Mouse (Mus musculus): Measurements from ENCODE around the gene Vamp2. TPM values are rescaled to one million over a fixed set of nuclear protein-coding genes. Genes with fewer than 3 reads are reported as not detected.

Gene Vamp2
- polyA plus RNA-seq, 1 experiment from 2014 or later = 282 TPM

DNA sequence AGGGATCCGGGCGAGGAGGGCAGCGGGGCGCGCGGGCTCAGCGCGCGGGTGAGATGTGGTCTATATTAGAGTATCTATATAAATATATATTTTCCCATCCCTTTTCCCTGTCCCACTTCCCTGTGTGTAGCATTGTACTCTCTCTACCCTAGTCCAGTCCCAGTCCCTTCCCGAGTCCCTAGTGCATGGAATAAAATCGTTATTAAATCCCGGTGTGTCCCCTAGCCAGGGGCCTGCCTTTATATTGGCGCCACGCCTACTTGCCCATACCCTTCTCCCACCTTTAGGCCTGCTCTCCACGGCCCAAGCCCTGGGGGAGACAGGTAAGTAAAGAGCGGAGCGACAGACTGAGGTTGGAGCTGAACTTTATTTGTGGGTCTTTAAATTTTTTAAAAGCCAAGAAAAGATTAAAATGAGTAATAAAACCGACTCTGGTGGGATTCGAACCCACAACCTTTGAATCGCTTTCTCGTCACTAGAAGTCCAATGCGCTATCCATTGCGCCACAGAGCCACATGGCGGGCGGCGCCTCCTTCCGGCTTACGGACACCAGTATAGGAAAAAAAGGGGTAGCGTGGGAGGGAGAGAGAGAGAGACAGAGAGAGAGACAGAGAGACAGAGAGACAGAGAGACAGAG, 34.9 kb downstream of the Vamp2 start:
- under 1% methylated on average over 29 of the region's 29 CpGs for WGBS
- Histone ChIP-seq H3K9me3 (no peaks in the 10 kb centered on the region), H3K4me1 (replicated peaks) (peaks cover 47% of the 10 kb centered on the region), H3K4me2 (peak overlapping the region; percentile 98), H3K27me3 (peaks cover 34% of the 10 kb centered on the region), H3K9ac (peak overlapping the region; percentile 80), H3K27ac (replicated peaks) (peak overlapping the region; percentile 72), H3K36me3 (no peaks in the 10 kb centered on the region), H3K4me3 (peak overlapping the region; percentile 84)
- ATAC-seq (ENCODE audit: low read depth) = peak; percentile 4; the same call in 1 of the 2 replicates

DNA sequence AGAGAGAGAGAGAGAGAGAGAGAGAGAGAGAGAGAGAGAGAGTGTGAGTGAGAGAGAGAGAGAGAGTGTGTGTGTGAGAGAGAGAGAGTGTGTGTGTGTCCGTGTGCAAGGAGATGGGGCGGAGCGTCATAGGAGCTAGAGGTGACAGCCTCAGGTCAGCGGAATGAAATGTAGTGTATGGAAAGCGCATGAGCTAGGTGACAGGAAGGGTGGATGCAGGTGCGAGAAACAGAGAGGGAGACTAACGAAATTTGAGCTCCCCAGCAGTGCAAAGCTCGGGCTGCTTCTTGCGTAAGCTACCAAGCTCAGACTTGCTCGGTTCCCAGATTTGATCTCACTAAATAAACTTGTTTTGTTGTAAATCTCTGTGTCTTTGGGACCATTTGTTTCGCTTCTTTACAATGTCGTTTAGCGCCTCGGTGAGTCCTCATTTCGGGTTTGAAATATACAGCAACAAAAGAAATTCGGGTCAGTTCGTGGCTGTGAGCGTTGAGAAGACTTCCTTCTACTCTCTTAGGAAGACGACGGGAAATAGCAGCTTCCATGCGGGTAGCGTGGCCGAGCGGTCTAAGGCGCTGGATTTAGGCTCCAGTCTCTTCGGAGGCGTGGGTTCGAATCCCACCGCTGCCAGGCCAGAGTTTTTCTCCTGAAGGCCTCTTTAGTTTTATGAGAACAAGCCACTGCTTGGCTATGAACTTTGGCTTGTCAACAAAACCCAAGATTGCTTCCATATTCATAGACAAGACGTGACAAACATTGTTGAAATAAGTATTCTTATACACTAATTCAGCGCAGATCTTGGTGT, 35.6 kb downstream of the Vamp2 start:
- peak; percentile 58 for ATAC-seq (ENCODE audit: low read depth)
- Histone ChIP-seq H3K4me3 (peak overlapping the region; percentile 84), H3K4me2 (peak overlapping the region; percentile 98), H3K4me1 (replicated peaks) (peaks cover 46% of the 10 kb centered on the region), H3K9ac (peak overlapping the region; percentile 80), H3K27ac (replicated peaks) (peak overlapping the region; percentile 79), H3K9me3 (no peaks in the 10 kb centered on the region), H3K36me3 (no peaks in the 10 kb centered on the region), H3K27me3 (peaks cover 34% of the 10 kb centered on the region)
- under 1% methylated on average over 31 of the region's 31 CpGs for WGBS

DNA sequence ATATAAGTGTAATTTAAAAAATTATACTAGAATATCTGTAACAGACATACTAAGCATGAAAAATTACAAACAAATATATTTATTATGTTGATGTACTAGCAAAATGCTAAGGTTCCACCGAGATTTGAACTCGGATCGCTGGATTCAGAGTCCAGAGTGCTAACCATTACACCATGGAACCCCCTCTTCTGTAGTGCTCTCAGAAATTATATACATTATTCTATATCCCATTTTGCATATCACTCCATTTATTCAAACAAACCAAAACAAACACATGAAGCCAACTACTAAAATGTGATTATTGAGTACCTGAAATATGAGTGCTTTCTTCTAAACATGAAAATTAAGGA, 36.2 kb downstream of the Vamp2 start:
- H3K27me3 ChIP-seq = peaks cover 30% of the 10 kb centered on the region
- WGBS = 0% methylated on average over 3 of the region's 3 CpGs
- ATAC-seq (ENCODE audit: low read depth) = peak; percentile 57
- H3K9me3 ChIP-seq = no peaks in the 10 kb centered on the region
- no peak overlapping the region for H3K27ac ChIP-seq (replicated peaks)
- H3K4me2 ChIP-seq = peak overlapping the region; percentile 98
- H3K4me1 ChIP-seq (replicated peaks) = peaks cover 40% of the 10 kb centered on the region
- H3K9ac ChIP-seq = no peak overlapping the region
- no peaks in the 10 kb centered on the region for H3K36me3 ChIP-seq
- peak overlapping the region; percentile 84; the same call in 1 of the 2 replicates for H3K4me3 ChIP-seq

DNA sequence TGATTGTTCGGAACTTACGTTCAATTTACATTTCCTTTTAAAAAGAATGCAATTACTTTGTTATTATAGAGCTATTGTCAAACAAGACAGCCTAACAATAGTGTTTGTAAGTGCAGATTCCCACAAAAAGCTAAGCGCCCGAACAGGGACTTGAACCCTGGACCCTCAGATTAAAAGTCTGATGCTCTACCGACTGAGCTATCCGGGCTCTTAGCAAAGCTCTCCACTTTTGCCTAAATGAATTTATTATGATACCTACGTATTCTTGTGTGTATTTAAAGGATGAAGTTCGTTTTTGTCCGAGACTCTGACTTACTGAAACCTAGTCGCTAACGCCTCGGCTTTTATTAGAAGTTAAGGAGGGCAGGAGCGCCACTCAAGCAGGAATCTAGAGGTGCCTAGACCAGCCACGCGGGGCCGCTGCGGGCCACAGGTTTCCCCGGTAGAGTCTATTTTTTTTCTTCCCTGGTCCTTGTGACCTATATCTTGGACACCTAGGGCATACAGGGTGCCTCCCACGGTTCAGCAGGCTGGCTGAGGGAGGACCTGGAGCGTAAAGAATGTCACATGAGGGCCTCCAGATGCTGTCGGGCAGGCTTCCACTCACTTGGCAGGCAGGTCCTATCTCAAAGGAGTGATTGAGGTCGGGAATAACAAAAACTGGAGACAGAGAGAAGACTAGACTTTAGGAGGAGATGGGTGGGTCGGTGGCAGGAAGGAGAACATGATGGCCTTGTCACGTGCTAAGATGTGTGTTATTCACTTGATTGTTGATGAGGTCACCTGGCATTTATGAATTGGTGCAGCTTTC, 37.0 kb downstream of the Vamp2 start:
- Histone ChIP-seq H3K9me3 (no peaks in the 10 kb centered on the region), H3K4me3 (peak overlapping the region; percentile 56), H3K9ac (peak overlapping the region; percentile 71), H3K27me3 (peaks cover 27% of the 10 kb centered on the region), H3K4me2 (peak overlapping the region; percentile 82), H3K36me3 (no peaks in the 10 kb centered on the region), H3K27ac (replicated peaks) (peak overlapping the region; percentile 68), H3K4me1 (replicated peaks) (peaks cover 32% of the 10 kb centered on the region)
- ATAC-seq (ENCODE audit: low read depth) = peak; percentile 41
- WGBS = under 1% methylated on average over 24 of the region's 24 CpGs

DNA sequence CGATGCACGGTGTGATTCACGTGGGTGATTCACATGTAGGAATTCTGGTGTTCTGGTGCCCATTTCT, 37.4 kb downstream of the Vamp2 start, which contains the start of gene Aloxe3:
TSS of gene Aloxe3 (plus strand) at position 45 of the 67 bp plus-strand sequence.
- Histone ChIP-seq H3K9me3 (no peaks in the 10 kb centered on the region), H3K36me3 (no peaks in the 10 kb centered on the region), H3K9ac (peak within 1 kb of the TSS; percentile 71), H3K4me3 (peak within 1 kb of the TSS; percentile 56), H3K27me3 (peaks cover 22% of the 10 kb centered on the region), H3K4me1 (replicated peaks) (peaks cover 29% of the 10 kb centered on the region), H3K4me2 (peak within 1 kb of the TSS; percentile 82), H3K27ac (replicated peaks) (peak within 1 kb of the TSS; percentile 68)
- 7% methylated on average over 3 of the region's 3 CpGs for WGBS
- no peak for ATAC-seq (ENCODE audit: low read depth)

DNA sequence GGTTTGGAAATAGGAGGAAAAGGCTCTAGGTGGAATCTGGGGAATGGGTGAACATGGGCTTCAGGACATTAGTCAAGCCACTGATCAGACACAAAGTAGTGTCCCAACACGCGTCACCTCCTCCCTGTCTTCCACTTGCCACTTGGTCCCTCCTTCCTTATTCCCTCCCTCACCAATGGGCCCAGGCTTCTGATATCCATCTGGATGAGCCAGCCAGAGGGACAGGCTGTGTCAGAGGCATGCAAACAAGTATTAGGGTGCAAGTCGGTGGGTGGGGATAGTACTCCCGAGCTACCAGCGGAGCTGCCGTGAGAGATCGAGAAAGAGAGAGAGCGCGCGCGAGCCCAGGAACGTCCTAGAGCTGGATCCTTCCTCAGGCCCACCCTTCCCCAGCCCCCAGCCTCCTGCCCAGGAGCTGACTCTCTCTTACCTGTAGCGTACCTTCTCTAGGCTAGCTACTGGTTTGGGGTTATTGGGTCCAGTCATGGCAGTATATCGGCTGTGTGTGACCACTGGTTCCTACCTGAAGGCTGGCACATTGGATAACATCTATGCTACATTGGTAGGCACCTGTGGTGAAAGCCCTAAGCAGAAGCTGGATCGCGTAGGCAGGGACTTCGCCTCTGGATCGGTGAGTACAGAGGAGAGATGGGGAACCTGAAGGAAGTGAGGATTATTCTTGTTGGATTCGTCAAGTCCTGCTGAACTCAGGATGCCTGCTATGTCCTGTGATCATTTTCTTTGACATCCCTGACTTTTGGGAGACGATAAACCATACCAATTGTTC, 37.8 kb downstream of the Vamp2 start:
- no peaks in the 10 kb centered on the region for H3K36me3 ChIP-seq
- H3K27ac ChIP-seq (replicated peaks) = peak overlapping the region; percentile 68
- ATAC-seq (ENCODE audit: low read depth) = no peak
- H3K9me3 ChIP-seq = no peaks in the 10 kb centered on the region
- 12% methylated on average over 20 of the region's 20 CpGs for WGBS
- peaks cover 24% of the 10 kb centered on the region for H3K4me1 ChIP-seq (replicated peaks)
- H3K9ac ChIP-seq = peak overlapping the region; percentile 71
- peak overlapping the region; percentile 56 for H3K4me3 ChIP-seq
- H3K27me3 ChIP-seq = peaks cover 18% of the 10 kb centered on the region
- H3K4me2 ChIP-seq = peak overlapping the region; percentile 82

DNA sequence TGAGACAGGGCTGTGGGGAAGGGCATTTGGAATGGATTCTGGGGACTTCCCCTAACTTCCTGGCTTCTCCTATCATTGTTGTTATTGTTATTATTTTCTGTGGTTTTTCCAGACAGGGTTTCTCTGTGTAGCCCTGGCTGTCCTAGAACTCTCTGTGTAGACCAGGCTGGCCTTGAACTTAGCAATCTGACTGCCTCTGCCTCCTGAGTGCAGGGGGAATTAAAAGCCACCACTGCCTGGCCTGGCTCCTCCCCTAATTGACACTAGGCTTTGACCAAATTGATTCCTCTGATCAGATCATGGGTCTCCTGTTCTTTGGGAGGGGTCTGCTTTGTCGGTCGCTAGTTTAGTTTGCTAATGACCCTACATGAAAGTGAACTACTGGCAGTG, 38.4 kb downstream of the Vamp2 start:
- peaks cover 18% of the 10 kb centered on the region for H3K4me1 ChIP-seq (replicated peaks)
- peak overlapping the region; percentile 56; the same call in 1 of the 2 replicates for H3K4me3 ChIP-seq
- 40% methylated on average over 2 of the region's 2 CpGs for whole genome bisulfite sequencing
- no peaks in the 10 kb centered on the region for H3K9me3 ChIP-seq
- H3K9ac ChIP-seq = no peak overlapping the region; the same call in 1 of the 2 replicates
- H3K27ac ChIP-seq (replicated peaks) = no peak overlapping the region
- peaks cover 15% of the 10 kb centered on the region for H3K27me3 ChIP-seq
- peak overlapping the region; percentile 82 for H3K4me2 ChIP-seq
- H3K36me3 ChIP-seq = no peaks in the 10 kb centered on the region
- ATAC-seq (ENCODE audit: low read depth) = no peak

DNA sequence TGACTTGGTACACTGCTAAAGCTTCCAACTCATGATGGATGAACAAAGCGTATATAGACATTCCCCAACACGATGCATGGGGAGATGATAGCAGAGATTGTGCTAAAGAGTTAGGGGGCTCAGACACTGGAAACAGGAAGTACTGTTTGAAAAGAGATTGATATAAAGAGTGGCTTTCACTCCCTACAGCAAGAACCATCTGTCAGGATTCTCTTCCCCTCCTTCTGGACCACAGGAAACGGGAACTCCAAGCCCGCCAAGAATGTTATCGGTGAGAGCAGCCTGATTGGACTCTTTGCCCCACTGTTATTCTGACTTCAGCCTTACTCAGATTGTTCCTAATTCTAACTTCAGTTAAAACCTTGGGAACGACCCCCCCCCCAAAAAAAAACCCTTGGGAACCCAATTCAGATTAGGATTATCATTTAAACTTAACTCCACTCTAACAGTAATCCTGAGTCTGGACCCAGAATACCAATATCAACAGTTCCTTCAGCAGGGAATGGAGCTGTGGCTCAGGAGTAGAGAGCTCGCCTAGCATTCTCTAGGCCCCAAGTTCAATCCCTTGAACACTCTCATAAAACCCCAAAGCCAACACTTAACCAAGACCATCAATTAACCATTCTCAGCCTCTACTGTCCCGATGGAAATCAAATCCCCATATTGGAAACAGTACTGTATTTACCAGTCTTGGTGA, 40.3 kb downstream of the Vamp2 start:
- Histone ChIP-seq H3K4me1 (replicated peaks) (peaks cover 17% of the 10 kb centered on the region), H3K9me3 (no peaks in the 10 kb centered on the region), H3K4me3 (no peak overlapping the region), H3K36me3 (no peaks in the 10 kb centered on the region), H3K4me2 (no peak overlapping the region), H3K27ac (replicated peaks) (no peak overlapping the region), H3K27me3 (peaks cover 29% of the 10 kb centered on the region), H3K9ac (no peak overlapping the region)
- WGBS = 78% methylated on average over 8 of the region's 8 CpGs
- no peak for ATAC-seq (ENCODE audit: low read depth)

DNA sequence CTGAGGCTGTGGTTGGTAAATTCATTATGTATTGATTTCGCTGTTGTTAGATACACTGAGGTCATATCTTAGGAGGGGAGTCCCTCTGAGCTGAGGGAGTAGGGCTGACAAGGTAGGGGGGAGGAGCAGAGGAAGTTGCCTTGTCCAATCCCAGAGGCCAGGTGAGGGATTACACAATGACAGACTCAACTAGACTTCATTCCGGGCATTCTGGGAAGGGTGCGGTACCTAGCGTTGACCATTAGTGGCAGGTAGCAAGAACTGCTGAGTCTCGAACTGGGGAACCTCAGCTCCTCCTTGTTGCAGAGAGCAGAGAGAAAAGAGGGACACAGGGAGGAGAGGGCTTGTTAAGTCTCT, 45.3 kb downstream of the Vamp2 start:
- WGBS = 16% methylated on average over 5 of the region's 5 CpGs
- Histone ChIP-seq H3K4me1 (replicated peaks) (peaks cover 14% of the 10 kb centered on the region; the same call in 1 of the 2 replicates), H3K27ac (replicated peaks) (no peak overlapping the region), H3K9ac (peak overlapping the region; percentile 61; the same call in 1 of the 2 replicates), H3K4me3 (peak overlapping the region; percentile 44), H3K9me3 (no peaks in the 10 kb centered on the region), H3K4me2 (peak overlapping the region; percentile 72), H3K36me3 (no peaks in the 10 kb centered on the region), H3K27me3 (peaks cover 24% of the 10 kb centered on the region)
- no peak for ATAC-seq (ENCODE audit: low read depth)

DNA sequence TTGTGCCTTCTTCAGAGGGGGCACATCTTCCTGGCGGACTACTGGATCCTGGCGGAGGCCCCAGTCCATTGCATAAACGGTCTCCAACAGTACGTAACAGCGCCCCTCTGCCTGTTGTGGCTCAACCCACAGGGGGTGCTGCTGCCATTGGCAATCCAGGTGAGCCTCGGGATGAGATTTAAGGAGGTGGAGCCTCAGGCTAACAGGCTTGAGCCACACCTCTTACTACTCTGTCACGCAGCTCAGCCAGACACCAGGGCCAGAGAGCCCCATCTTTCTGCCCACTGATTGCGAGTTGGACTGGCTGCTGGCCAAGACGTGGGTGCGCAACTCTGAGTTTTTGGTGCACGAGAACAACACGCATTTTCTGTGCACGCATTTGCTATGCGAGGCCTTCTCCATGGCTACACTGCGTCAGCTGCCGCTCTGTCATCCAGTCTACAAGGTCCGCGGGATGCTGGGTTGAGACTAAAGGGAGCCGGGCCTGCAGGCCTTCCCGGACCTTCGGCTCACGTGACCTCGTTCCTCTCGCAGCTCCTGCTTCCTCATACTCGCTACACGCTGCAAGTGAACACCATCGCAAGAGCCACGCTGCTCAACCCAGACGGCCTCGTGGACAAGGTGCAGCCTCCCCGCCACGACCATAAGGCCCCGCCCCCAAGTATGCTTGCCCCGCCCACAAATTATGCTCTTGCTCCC, 45.8 kb downstream of the Vamp2 start:
- Histone ChIP-seq H3K27me3 (peaks cover 24% of the 10 kb centered on the region), H3K9ac (peak overlapping the region; percentile 61), H3K36me3 (no peaks in the 10 kb centered on the region), H3K9me3 (no peaks in the 10 kb centered on the region), H3K4me2 (peak overlapping the region; percentile 72), H3K4me1 (replicated peaks) (peaks cover 14% of the 10 kb centered on the region; the same call in 1 of the 2 replicates), H3K4me3 (peak overlapping the region; percentile 44), H3K27ac (replicated peaks) (no peak overlapping the region; the same call in 1 of the 2 replicates)
- 3% methylated on average over 34 of the region's 34 CpGs for WGBS
- ATAC-seq (ENCODE audit: low read depth) = peak; percentile 70

DNA sequence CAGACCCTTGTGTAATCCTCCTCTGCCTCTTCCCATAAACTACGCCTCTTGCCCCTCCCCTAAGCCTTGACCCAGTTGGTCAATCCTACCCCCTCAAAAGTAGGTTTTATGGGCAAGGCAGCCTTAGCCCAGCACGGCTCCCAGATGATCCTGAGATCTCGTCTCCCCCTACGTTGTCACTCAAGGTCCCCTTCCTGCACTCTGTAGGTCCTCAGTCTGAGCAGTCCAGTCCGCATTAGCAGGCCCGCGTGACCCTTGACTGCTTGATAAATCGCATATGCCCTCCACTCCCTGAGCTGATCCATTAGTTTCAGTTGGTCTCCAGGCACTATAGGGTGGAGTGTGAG, 46.3 kb downstream of the Vamp2 start:
- ATAC-seq (ENCODE audit: low read depth) = peak; percentile 41
- Histone ChIP-seq H3K27me3 (peaks cover 24% of the 10 kb centered on the region), H3K9ac (peak overlapping the region; percentile 61), H3K9me3 (no peaks in the 10 kb centered on the region), H3K27ac (replicated peaks) (no peak overlapping the region), H3K4me3 (peak overlapping the region; percentile 44), H3K4me2 (peak overlapping the region; percentile 72), H3K36me3 (no peaks in the 10 kb centered on the region), H3K4me1 (replicated peaks) (peaks cover 14% of the 10 kb centered on the region; the same call in 1 of the 2 replicates)
- WGBS = 29% methylated on average over 8 of the region's 8 CpGs

Measured in neural tube, embryonic 13.5 days (tissue).